Mouse (Mus musculus) natural killer cell, adult 2 months (primary cell): ENCODE measurements around the gene Ints6.

Experiments
- DNase-seq, 2 experiments: peaks; one replicate each; pipeline ENCODE4 v3.0.0; 2022; ENCODE audit warnings: low spot score in 2 of 2

Ints6 gene

DNA sequence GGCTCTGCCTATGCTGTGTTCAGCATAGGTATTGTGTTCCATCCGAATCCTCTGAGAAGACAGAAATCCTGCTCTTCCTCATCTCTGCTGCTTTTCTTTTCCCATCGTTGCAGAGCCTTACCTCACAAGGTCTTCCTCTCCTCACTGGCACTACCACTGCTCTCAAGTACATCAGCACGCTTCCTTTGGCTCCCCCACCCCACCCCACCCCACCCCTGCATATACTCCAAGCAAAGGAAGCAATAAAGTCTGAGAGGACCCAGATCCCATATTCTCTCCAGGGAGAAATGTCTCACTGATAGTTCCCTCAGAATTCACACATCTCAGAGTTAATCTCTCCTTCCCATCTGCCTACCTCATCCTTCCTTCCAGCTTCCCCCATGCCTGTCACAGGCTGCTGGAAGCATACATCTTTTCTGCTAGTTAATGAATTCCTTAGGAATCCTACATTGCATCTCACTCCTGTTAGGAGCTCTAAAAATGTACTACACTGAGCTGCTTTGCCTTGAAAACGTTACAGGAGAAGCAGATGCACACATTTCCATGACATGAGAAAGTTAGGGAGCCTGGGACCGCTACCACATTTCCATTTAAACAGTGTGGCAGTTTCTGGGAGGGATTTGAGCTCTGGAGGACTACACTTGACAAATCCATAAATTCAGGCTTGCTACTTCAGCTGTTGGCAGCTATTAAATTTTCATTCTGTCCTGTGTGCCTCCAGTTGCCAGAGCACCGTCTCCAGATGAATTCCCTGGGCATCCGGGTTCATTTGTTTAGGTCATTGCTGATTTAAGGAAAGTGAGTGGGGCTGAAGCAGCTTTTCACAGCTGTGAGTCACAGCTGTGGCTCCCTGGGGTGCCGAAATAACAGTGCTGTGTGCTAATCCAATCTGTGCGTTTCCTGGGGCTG, 123.3 kb downstream of the Ints6 start:
- DNase-seq: no peak

DNA sequence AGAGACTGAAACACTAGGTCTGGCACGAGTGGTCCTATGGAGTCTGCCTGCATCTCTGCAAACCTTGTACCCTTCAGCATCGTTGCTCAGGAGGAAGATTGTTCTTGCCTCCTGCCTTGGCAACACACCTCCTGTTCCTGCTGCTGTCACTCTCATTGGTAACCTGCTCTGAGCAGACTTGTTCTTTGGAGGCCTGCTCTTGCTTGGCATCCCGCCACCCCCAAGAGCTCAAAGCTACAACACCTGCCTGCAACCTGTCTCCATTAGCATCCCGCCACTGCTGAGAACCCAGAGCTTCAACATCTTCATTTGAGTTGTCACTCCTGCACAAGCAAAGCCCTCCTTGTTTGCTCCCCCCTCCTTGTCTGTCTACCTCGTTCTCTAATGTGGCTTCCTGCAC, 133.0 kb downstream of the Ints6 start:
- DNase-seq: no peak
